Mouse (Mus musculus): ENCODE measurements at regions not wholly inside any gene's neighbourhood (a gene's known extent, or its start where the extent isn't known, plus 50 kb on each side); places are given as distances from the start of the nearest gene placed in this dataset.
A peak's percentile ranks its signal among the peaks of the same experiment; 100 is the strongest.
"Not testable (repeated sequence)": the region's sequence is repeated elsewhere in the genome, so short reads cannot be mapped to it uniquely, and the experiment has no call there.

DNA sequence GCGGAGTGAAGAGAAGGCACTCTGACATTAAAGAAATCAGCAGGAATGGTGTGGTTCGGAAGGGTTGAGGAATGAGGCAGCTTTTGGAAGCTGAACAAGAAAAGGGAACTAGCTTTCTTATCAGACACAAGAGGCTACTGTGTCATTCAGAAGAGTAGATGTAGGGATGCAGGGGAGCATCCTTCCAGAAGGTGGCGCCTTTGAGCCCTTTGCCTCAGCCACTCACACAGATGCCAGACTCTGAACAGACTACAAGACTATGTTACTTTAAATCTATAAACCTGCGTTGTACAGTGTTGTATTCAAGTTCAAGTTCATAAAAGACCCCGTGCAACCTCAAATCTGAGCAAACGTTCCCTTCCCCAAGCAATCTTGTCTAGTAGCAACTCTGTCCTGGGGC is 128.9 kb downstream of the Kap start:
- DNase-seq, result not testable (repeated sequence)

DNA sequence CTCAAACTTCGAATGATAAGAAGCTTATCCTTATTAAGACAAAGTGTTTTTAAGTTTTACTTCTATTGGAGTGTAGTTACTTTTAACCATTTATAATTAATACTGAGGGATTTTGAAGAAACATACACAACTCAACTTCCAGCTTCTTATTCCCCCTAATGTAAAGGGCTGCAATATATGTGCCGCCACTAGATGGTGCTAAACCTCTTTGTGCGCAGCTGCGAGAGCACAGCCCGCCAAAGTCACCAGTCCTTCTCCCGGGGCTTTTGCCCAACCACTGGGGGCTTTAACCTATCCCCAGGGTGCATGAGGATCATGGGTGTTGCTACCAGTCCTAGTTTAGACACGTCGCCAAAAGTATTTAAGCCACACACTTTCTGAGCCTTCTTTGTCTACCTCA is 146.8 kb downstream of the Kap start:
- DNase-seq, result peak; percentile 37

DNA sequence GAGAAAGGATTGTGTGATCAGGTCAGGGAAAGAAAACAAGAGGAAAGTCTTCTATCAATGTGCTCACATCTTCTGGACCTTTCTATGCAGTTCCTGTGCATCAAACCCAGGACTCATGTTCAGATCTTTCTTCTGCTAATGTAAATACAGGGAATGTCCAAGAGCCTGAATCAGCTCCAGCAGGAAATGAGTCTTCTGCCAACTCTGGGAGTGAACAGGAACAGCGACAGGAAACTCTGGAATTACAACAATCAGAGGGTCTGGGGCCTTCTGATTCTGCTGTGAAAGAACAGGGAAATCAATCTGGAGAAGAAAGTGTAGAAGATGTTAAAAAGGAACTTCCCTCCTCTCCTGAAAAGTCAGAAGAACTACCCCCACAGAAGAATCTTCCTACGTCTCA is 151.9 kb downstream of the Kap start:
- no peak for DNase-seq

Measured in adrenal gland, postnatal 25 days (tissue).